Mouse (Mus musculus): ENCODE measurements at regions not wholly inside any gene's neighbourhood (a gene's known extent, or its start where the extent isn't known, plus 50 kb on each side); places are given as distances from the start of the nearest gene placed in this dataset.

- no peak for DNase-seq (ENCODE audit: low spot score)
These were observed 532.9 kb downstream of the Tshz3 start for GRCm38 (mm10) chr7:37230641-37231347.

- DNase-seq (ENCODE audit: low spot score), result no peak
These were observed 532.6 kb downstream of the Zfp536 start for GRCm38 (mm10) chr7:37240832-37241231.

- DNase-seq (ENCODE audit: low spot score), result no peak
These were observed 531.7 kb downstream of the Zfp536 start for GRCm38 (mm10) chr7:37241781-37242180.

- no peak for DNase-seq (ENCODE audit: low spot score)
These were observed 531.0 kb downstream of the Zfp536 start for GRCm38 (mm10) chr7:37242476-37242875.

- DNase-seq (ENCODE audit: low spot score), result no peak
These were observed 527.3 kb downstream of the Zfp536 start for GRCm38 (mm10) chr7:37246156-37246555.

GRCm38 (mm10) chr7:37254431-37254830 lies 519.0 kb downstream of the Zfp536 start:
- DNase-seq (ENCODE audit: low spot score), result no peak

- DNase-seq (ENCODE audit: low spot score), result no peak
These were observed 517.6 kb downstream of the Zfp536 start for GRCm38 (mm10) chr7:37255840-37256239.

- no peak for DNase-seq (ENCODE audit: low spot score)
These were observed 514.1 kb downstream of the Zfp536 start for GRCm38 (mm10) chr7:37259293-37259692.

GRCm38 (mm10) chr7:37262846-37263245 lies 510.6 kb downstream of the Zfp536 start:
- DNase-seq (ENCODE audit: low spot score), result no peak

GRCm38 (mm10) chr7:37267404-37267803 lies 506.0 kb downstream of the Zfp536 start:
- no peak for DNase-seq (ENCODE audit: low spot score)

GRCm38 (mm10) chr7:37270841-37271240 lies 502.6 kb downstream of the Zfp536 start:
- DNase-seq (ENCODE audit: low spot score), result no peak

- DNase-seq (ENCODE audit: low spot score), result no peak
These were observed 483.4 kb downstream of the Zfp536 start for GRCm38 (mm10) chr7:37290018-37290417.

- DNase-seq (ENCODE audit: low spot score), result no peak
These were observed 482.9 kb downstream of the Zfp536 start for GRCm38 (mm10) chr7:37290493-37291045.

- no peak for DNase-seq (ENCODE audit: low spot score)
These were observed 481.7 kb downstream of the Zfp536 start for GRCm38 (mm10) chr7:37291726-37292125.

- DNase-seq (ENCODE audit: low spot score), result no peak
These were observed 480.9 kb downstream of the Zfp536 start for GRCm38 (mm10) chr7:37292554-37292953.

- no peak for DNase-seq (ENCODE audit: low spot score)
These were observed 474.6 kb downstream of the Zfp536 start for GRCm38 (mm10) chr7:37298888-37299287.

GRCm38 (mm10) chr7:37305463-37305862 lies 468.0 kb downstream of the Zfp536 start:
- DNase-seq (ENCODE audit: low spot score), result no peak

- no peak for DNase-seq (ENCODE audit: low spot score)
These were observed 466.2 kb downstream of the Zfp536 start for GRCm38 (mm10) chr7:37307191-37307590.

GRCm38 (mm10) chr7:37324653-37325052 lies 448.8 kb downstream of the Zfp536 start:
- no peak for DNase-seq (ENCODE audit: low spot score)

GRCm38 (mm10) chr7:37333451-37333850 lies 440.0 kb downstream of the Zfp536 start:
- no peak for DNase-seq (ENCODE audit: low spot score)

- no peak for DNase-seq (ENCODE audit: low spot score)
These were observed 438.2 kb downstream of the Zfp536 start for GRCm38 (mm10) chr7:37335212-37335611.

- DNase-seq (ENCODE audit: low spot score), result no peak
These were observed 437.1 kb downstream of the Zfp536 start for GRCm38 (mm10) chr7:37336171-37336850.

GRCm38 (mm10) chr7:37336851-37337531 lies 436.4 kb downstream of the Zfp536 start:
- no peak for DNase-seq (ENCODE audit: low spot score)

Data from ovary, adult 18-20 months (tissue).